Mouse (Mus musculus): ENCODE results near the gene Sox13. TPM values are rescaled to one million over a fixed set of nuclear protein-coding genes. Genes with fewer than 3 reads are reported as not detected.
A peak's percentile ranks its signal among the peaks of the same experiment; 100 is the strongest.

Sox13 gene
- polyA plus RNA-seq, 1 experiment from 2014 or later = 12.5 TPM

DNA sequence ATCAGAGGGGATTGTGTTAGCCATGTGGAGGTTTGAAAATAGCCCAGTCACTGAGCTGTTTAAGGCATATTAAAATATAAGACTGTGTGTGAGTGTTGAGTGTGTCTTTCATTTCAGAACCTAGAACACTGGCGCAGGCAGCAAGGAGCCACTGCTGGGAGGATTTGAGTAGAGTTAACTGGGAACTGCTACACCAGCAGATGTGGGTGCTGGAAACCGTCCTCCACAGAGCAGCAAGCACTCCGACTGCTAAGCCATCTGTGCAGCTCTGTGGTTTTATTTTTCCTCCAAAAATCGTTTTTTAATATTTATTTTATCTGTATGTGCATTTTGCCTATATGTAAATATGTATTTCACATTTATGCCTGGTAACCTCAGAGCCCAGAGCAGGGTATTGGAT, 29.5 kb downstream of the Sox13 start:
- H3K27me3 ChIP-seq = no peaks in the 10 kb centered on the region
- peaks cover 40% of the 10 kb centered on the region for H3K4me1 ChIP-seq (replicated peaks)
- H3K4me2 ChIP-seq (replicated peaks) = no peak overlapping the region
- no peak overlapping the region for H3K4me3 ChIP-seq (replicated peaks)
- no peak overlapping the region for H3K27ac ChIP-seq
- no peak overlapping the region for H3K9ac ChIP-seq (replicated peaks)
- H3K36me3 ChIP-seq = peaks cover 33% of the 10 kb centered on the region
- 0 out of 2 replicates have a peak, but pooled peaks cover 3% of the 10 kb centered on the region for H3K9me3 ChIP-seq
- 56% methylated on average over 4 of the region's 4 CpGs for WGBS
- ATAC-seq = no peak

DNA sequence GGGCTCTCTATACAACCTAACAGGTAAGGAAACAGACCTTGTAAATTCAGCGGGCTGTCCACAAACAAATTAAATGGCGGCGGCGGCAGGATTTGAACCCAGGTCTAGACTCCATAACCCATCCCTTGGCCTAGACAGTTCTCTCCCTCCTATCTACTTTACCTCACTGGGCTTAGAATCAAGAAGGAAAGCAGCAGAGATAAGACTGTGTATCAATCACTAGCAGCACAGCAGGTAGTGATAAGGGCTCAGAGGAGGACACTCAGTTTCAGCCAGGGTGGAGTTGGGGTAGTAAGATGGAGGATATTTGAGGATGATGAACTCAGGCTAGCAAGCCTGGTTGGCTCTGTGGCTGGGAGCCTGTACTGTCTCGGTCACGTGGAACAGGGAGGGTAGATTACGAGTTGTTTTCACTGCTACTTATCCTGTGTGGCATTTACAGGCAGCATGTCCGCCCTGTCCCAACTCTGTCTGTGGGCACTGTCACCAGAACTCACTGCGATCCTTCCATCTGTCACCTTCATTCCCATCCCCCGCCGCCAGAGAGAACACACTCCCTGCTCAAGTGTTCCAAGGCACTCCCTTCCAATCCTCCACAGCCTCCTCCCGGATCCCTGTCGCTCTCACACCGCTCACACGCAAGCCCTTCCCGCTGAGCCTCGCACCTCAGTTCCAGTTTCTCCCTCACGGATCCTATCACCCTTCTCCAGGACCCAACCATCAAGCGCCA, 36.5 kb downstream of the Sox13 start:
- no peak overlapping the region for H3K4me2 ChIP-seq (replicated peaks)
- H3K27me3 ChIP-seq = no peaks in the 10 kb centered on the region
- H3K9me3 ChIP-seq = 0 out of 2 replicates have a peak, but pooled peaks cover 3% of the 10 kb centered on the region
- no peak for ATAC-seq
- H3K27ac ChIP-seq = no peak overlapping the region
- no peak overlapping the region for H3K9ac ChIP-seq (replicated peaks)
- H3K4me1 ChIP-seq (replicated peaks) = peaks cover 24% of the 10 kb centered on the region
- H3K4me3 ChIP-seq (replicated peaks) = no peak overlapping the region
- peaks cover 73% of the 10 kb centered on the region for H3K36me3 ChIP-seq
- whole genome bisulfite sequencing = 64% methylated on average over 19 of the region's 19 CpGs

DNA sequence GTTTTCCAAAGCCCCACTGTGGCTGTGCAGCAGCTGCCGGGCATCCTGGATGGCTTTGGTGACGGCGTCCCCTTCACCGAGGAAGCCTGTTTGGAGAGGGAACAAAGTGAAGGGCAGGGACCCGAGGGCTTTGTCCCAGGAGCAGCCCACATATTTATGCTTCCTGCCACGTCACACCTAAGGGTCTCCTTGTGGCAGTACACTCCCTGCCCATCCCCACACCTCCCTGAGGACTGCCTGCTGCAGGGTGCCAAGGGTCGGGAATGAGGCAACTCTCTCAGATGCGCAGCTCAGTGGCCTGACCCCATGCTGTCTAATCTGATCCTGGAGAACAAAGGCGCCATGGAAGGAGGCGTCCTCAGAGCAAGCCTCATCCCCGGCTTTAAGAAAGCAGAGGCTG, 38.0 kb downstream of the Sox13 start:
- 16% methylated on average over 11 of the region's 11 CpGs for WGBS
- Histone ChIP-seq H3K27ac (peak overlapping the region; percentile 66), H3K9ac (replicated peaks) (peak overlapping the region; percentile 24), H3K36me3 (peaks cover 58% of the 10 kb centered on the region), H3K27me3 (no peaks in the 10 kb centered on the region), H3K4me3 (replicated peaks) (no peak overlapping the region), H3K4me1 (replicated peaks) (peaks cover 29% of the 10 kb centered on the region), H3K9me3 (0 out of 2 replicates have a peak, but pooled peaks cover under 1% of the 10 kb centered on the region), H3K4me2 (replicated peaks) (peak overlapping the region; percentile 31)
- 0 out of 2 replicates have a peak, but pooled peaks have one; percentile 7 for ATAC-seq

DNA sequence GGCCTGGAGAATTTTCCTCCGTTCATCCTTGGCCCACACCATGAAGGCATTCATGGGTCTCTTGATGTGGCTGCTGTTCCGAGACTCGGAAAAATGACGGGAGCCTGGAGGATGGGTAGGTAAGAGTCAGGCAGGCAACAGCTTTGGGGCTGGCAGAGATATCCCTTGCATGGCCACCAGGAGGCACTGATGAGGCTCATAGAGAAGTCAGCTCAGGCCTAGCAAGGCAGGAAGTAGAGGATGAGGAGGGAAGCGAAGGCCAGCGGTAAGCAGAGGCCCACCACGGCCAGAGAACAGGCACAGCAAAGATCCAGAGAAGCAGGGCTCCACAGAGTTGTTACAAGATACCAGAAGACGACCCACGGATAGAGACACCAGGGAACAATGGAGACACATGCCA, 38.7 kb downstream of the Sox13 start:
- Histone ChIP-seq H3K4me2 (replicated peaks) (peak overlapping the region; percentile 31), H3K36me3 (peaks cover 51% of the 10 kb centered on the region), H3K4me1 (replicated peaks) (peaks cover 29% of the 10 kb centered on the region), H3K27ac (peak overlapping the region; percentile 66), H3K4me3 (replicated peaks) (peak overlapping the region; percentile 19; the same call in 1 of the 2 replicates), H3K9me3 (no peaks in the 10 kb centered on the region), H3K27me3 (no peaks in the 10 kb centered on the region), H3K9ac (replicated peaks) (peak overlapping the region; percentile 24; the same call in 1 of the 2 replicates)
- WGBS = 32% methylated on average over 9 of the region's 9 CpGs
- ATAC-seq = peak; percentile 19; the same call in 1 of the 2 replicates

DNA sequence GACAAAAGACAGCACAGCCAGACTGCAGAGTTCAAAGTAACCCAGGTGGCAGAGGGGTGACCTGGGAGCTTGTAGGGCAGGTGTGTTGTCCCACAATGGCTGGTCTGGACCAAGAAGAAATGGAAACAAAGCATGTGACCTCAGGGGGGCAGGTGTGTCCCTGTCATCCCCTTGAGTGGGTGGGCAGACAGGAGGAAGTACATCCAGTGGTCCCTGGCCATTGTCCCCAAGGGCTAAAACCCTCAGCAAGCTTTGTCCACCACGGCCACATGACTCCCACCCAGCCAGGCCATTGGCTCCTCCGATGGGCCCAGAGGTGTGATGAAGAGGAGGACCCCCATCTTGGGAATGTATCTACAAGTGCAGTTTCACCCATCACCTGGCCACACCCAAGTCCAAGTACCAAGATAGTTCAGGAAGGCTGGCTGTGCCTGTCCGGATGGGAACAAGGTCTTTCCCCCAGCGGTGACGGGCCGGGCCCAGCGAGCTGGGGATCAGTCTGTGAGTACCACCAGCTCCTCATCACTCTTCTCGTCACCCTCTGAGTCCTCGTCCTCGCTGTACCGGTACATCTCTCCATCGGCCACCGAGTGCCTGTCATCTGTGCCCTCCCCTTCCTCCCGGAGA, 40.9 kb downstream of the Sox13 start:
- WGBS = 96% methylated on average over 14 of the region's 14 CpGs
- no peaks in the 10 kb centered on the region for H3K9me3 ChIP-seq

DNA sequence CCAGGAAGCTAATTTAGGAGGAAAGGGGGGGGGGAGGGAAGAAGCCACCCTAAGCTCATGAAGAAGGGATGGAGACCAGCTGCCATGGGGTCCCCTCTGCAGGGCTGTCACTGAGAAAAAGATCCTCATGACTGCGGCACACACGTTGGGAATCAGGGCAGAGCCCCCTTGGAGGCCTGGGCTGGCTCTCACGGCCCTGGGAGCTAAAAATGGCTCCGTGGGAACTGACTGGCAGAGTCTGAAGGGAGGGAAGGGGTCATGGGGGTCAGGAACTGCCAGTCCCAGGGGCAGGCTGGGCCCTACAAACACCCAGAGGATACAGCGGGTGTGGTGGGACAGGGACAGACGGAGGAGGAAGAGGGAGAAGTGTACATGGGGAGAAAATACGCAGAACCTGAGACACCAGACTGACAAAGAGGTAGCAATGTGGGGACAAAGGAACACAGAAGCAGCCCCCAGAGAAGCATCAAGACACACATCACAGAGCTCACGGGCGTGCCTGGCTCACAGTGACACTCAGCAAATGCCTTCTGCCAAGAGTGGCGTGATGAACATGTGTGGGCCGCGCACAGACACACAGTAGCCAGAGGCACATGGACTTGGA, 41.5 kb downstream of the Sox13 start:
- Histone ChIP-seq H3K27ac (peak overlapping the region; percentile 70), H3K9me3 (no peaks in the 10 kb centered on the region), H3K4me1 (replicated peaks) (peaks cover 29% of the 10 kb centered on the region), H3K27me3 (no peaks in the 10 kb centered on the region), H3K4me2 (replicated peaks) (no peak overlapping the region), H3K36me3 (peaks cover 26% of the 10 kb centered on the region), H3K9ac (replicated peaks) (peak overlapping the region; percentile 21; the same call in 1 of the 2 replicates), H3K4me3 (replicated peaks) (no peak overlapping the region)
- ATAC-seq = no peak
- 44% methylated on average over 12 of the region's 12 CpGs for WGBS

More for the DNA sequence above, 40.9 kb downstream of the Sox13 start:
- Histone ChIP-seq H3K4me2 (replicated peaks) (no peak overlapping the region), H3K36me3 (peaks cover 30% of the 10 kb centered on the region), H3K4me3 (replicated peaks) (no peak overlapping the region), H3K27me3 (no peaks in the 10 kb centered on the region), H3K27ac (peak overlapping the region; percentile 70), H3K9ac (replicated peaks) (peak overlapping the region; percentile 21; the same call in 1 of the 2 replicates), H3K4me1 (replicated peaks) (peaks cover 29% of the 10 kb centered on the region)
- no peak for ATAC-seq

DNA sequence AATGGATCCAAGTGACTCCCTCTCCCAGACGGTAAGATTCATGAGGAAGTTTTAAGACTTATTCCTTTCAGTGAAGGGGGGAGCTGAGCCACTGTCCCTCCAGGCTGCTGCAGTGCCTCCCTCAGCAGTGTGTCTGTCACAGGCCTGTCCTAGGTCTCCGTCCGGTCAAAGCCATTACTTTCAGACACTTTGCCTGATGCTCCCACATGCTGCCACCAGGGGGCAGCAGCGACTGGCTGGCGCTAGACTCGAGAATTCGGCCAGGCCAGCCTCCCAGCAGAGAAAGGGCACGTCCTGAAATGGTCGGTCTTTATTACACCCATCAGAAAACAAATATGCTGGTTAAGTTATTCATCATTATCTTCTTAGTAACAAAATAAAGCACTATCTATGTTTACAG, 42.2 kb downstream of the Sox13 start:
- peaks cover 26% of the 10 kb centered on the region for H3K4me1 ChIP-seq (replicated peaks)
- no peak overlapping the region for H3K4me2 ChIP-seq (replicated peaks)
- H3K27me3 ChIP-seq = no peaks in the 10 kb centered on the region
- H3K9ac ChIP-seq (replicated peaks) = no peak overlapping the region
- 8% methylated on average over 9 of the region's 9 CpGs for WGBS
- H3K27ac ChIP-seq = peak overlapping the region; percentile 70
- ATAC-seq = peak; percentile 24; the same call in 1 of the 2 replicates
- peaks cover 26% of the 10 kb centered on the region for H3K36me3 ChIP-seq
- H3K9me3 ChIP-seq = no peaks in the 10 kb centered on the region
- H3K4me3 ChIP-seq (replicated peaks) = no peak overlapping the region

DNA sequence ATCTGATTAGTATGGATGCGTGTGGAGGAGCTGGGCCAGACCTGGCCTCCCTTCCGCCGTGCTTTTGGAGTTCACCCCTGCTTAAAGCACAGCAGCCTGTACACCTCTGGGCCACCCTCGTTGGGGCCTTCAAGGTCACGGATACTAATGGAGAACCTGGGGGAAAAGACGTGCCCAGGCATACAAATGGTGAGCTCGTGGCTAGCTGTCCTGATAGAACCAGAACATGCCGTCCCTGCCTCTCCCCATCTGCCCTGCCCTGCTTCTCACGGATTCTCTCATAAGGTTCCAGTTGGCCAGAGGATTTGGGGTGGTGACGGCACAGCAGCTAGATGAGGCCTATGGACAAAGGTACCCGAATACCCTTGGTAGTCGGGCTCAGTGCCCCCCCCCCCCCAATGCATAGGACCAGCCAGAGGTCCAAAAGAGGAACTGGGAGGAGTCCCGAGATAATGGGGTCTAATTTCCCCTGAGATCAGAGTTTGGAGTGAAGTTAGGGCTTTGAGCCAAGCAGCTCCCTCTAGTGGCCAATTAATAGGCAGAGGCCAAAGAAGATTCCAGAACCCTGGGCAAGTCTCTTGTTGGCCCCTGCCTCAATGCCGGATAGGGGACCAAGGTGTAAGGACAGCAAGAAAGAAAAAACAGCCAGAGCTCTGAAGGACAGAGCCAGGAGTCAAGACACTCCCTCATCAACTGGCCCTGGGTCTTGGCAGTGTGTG, 43.7 kb downstream of the Sox13 start:
- Histone ChIP-seq H3K27ac (no peak overlapping the region), H3K9me3 (no peaks in the 10 kb centered on the region), H3K27me3 (no peaks in the 10 kb centered on the region), H3K36me3 (peaks cover 26% of the 10 kb centered on the region), H3K9ac (replicated peaks) (no peak overlapping the region), H3K4me3 (replicated peaks) (no peak overlapping the region), H3K4me2 (replicated peaks) (no peak overlapping the region), H3K4me1 (replicated peaks) (peaks cover 11% of the 10 kb centered on the region)
- no peak for ATAC-seq
- WGBS = 75% methylated on average over 14 of the region's 14 CpGs

DNA sequence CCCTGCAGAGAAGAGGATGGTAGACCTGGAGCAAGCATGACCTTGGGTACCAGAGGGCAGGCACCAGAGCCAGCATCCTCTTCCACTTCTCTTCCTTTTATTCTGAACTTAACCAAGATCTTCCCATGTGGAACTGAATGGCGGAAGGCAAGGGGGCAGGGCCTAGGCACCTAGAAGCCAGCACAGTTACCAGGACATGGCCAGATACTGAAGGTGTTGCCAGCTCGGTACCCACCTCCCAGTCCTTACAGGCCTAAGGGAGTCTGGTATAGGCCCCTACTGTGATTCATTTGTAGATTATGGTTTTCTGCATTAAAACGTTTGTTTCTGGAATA, 44.2 kb downstream of the Sox13 start:
- 87% methylated on average over 3 of the region's 3 CpGs for WGBS
- no peak overlapping the region; the same call in 1 of the 2 replicates for H3K9ac ChIP-seq (replicated peaks)
- H3K4me3 ChIP-seq (replicated peaks) = no peak overlapping the region
- peaks cover 11% of the 10 kb centered on the region for H3K4me1 ChIP-seq (replicated peaks)
- H3K27ac ChIP-seq = no peak overlapping the region
- no peaks in the 10 kb centered on the region for H3K9me3 ChIP-seq
- H3K36me3 ChIP-seq = peaks cover 22% of the 10 kb centered on the region
- ATAC-seq = no peak
- H3K27me3 ChIP-seq = no peaks in the 10 kb centered on the region
- H3K4me2 ChIP-seq (replicated peaks) = no peak overlapping the region

DNA sequence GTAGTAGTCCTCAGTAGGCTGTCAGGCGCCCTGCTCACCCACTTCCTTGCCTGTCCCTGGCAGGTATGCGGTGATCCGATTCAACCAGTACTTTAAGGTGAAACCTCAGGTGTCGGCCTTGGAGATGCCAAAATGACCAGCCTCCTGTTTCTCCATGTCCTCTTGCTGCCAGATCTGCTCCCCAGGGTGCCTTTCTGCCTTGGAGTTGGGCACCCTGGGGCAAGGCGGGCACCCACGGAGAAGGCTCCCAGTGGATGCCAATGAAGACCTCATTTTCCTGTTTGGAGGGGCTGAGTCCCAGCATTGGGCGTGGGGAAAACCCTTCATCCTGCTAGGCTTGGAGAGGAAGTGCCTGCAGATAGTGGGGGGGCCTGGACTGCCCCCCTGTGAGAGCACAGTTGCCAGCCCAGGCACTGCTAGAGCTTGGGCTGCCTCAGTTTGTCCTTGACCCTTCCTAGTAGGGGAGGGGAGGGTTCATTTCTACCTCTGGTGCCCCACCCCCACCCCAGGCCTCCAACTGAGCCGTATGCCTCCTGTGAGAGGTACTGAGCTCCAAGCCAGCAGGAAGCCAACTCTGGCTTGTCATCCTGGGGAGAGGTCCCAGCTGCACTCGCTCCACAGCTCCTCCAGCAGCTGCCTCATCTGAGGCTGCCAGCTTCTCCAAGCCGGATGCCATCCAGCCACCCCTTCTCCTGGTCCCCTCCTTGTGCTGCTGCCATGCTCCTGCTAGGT, 44.8 kb downstream of the Sox13 start:
- H3K9ac ChIP-seq (replicated peaks) = peak overlapping the region; percentile 39; the same call in 1 of the 2 replicates
- H3K27me3 ChIP-seq = no peaks in the 10 kb centered on the region
- H3K36me3 ChIP-seq = peaks cover 16% of the 10 kb centered on the region
- no peak overlapping the region for H3K4me2 ChIP-seq (replicated peaks)
- ATAC-seq = no peak
- no peak overlapping the region for H3K4me3 ChIP-seq (replicated peaks)
- WGBS = 63% methylated on average over 10 of the region's 10 CpGs
- no peaks in the 10 kb centered on the region for H3K9me3 ChIP-seq
- peaks cover 11% of the 10 kb centered on the region for H3K4me1 ChIP-seq (replicated peaks)
- H3K27ac ChIP-seq = no peak overlapping the region

DNA sequence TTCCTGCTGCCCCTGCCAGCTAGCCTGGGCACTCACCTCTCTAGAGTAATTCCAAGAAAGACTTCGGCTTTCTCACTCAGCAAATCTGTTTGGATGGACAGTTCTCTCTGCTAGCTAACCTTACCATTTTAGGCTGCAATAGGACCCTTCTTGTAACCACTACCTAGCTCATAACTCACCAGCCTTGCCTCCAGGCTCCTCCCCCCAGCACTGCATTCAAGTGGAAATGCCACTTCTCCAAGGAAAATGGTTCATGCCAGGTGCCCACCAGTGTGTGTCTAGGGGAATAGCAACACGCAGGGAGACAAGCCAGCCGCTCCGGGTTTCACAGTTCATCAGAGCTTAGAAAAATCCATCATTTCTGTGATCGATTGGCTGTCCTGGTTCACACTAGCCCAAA, 46.6 kb downstream of the Sox13 start:
- 91% methylated on average over 5 of the region's 5 CpGs for WGBS
- H3K27ac ChIP-seq = no peak overlapping the region
- no peaks in the 10 kb centered on the region for H3K27me3 ChIP-seq
- H3K9me3 ChIP-seq = no peaks in the 10 kb centered on the region
- ATAC-seq = no peak
- H3K4me2 ChIP-seq (replicated peaks) = no peak overlapping the region
- H3K9ac ChIP-seq (replicated peaks) = no peak overlapping the region
- no peak overlapping the region for H3K4me3 ChIP-seq (replicated peaks)
- no peaks in the 10 kb centered on the region for H3K36me3 ChIP-seq
- H3K4me1 ChIP-seq (replicated peaks) = peaks cover 9% of the 10 kb centered on the region
